Comparison of ENCODE assay signal across 9 mouse cellular contexts in genomic region chr6:146405380-146405779, GRCm38 (mm10).
DNase-seq lines count a peak whose midpoint lies in the region; ATAC-seq lines count a peak whose summit lies in the region.
"Had no signal": no experiment of that assay in that cellular context is flagged by ENCODE, and none has a peak within 500 bp of the region (broad histone marks: within the 10 kb centered on the region; RNA-seq: fewer than 3 reads in every experiment).

No protein-coding gene starts in this region.

- no peak for ATAC-seq in heart, embryonic 12.5 days (ENCODE audit: insufficient number of reproducible peaks, low FRiP score)
- no peak for ATAC-seq in limb, embryonic 12.5 days (ENCODE audit: insufficient number of reproducible peaks, insufficient read depth, low FRiP score, low TSS enrichment, low read depth)
- ATAC-seq in erythroid progenitor cell, adult 5-6 weeks (replicated peaks; ENCODE audit: low FRiP score, poor library complexity, severe bottlenecking), result no peak

- H3K4me1 ChIP-seq in heart, embryonic 12.5 days (replicated peaks), result peaks cover 20% of the 10 kb centered on the region; the same call in 1 of the 2 replicates
- H3K4me1 ChIP-seq in limb, embryonic 12.5 days (replicated peaks), result peaks cover 31% of the 10 kb centered on the region

- H3K27ac ChIP-seq in heart, embryonic 12.5 days (ENCODE audit: poor library complexity, severe bottlenecking), result no peak overlapping the region
- H3K27ac ChIP-seq in limb, embryonic 12.5 days, result peak overlapping the region; percentile 77

- H3K9ac ChIP-seq in heart, embryonic 12.5 days, result no peak overlapping the region
- no peak overlapping the region for H3K9ac ChIP-seq in limb, embryonic 12.5 days (replicated peaks)

- no peaks in the 10 kb centered on the region; the same call in 1 of the 2 replicates for H3K9me3 ChIP-seq in heart, embryonic 12.5 days (replicated peaks)
- peaks cover 4% of the 10 kb centered on the region; the same call in 1 of the 2 replicates for H3K9me3 ChIP-seq in limb, embryonic 12.5 days

- DNase-seq in heart, postnatal 14 days, result peak; percentile 35 to 59
- peak; percentile 32 for DNase-seq in urinary bladder, postnatal 25 days (ENCODE audit: low spot score)
- DNase-seq in urinary bladder, postnatal 4 days (ENCODE audit: low spot score in 2 of 2), result no peak
- peak; percentile 45 for DNase-seq in c-Kit-positive CD71-positive TER-119-negative erythroid progenitor cells, embryonic 14.5 days (ENCODE audit: low read depth)
- peak; percentile 82 for DNase-seq in retina, embryonic 14.5 days (ENCODE audit: low spot score)

- no peak overlapping the region for H3K4me2 ChIP-seq in heart, embryonic 12.5 days
- H3K4me2 ChIP-seq in limb, embryonic 12.5 days, result no peak overlapping the region

- 50% methylated on average over 6 of the region's 6 CpGs for WGBS in heart, embryonic 12.5 days
- 55% methylated on average over 6 of the region's 6 CpGs for WGBS in limb, embryonic 12.5 days

- H3K27me3 ChIP-seq in heart, embryonic 12.5 days (replicated peaks), result no peaks in the 10 kb centered on the region
- H3K27me3 ChIP-seq in limb, embryonic 12.5 days, result no peaks in the 10 kb centered on the region

- peaks cover 10% of the 10 kb centered on the region; the same call in 1 of the 2 replicates for H3K36me3 ChIP-seq in heart, embryonic 12.5 days
- H3K36me3 ChIP-seq in limb, embryonic 12.5 days, result no peaks in the 10 kb centered on the region

- no peak overlapping the region for H3K4me3 ChIP-seq in heart, embryonic 12.5 days
- no peak overlapping the region for H3K4me3 ChIP-seq in limb, embryonic 12.5 days (replicated peaks)
- H3K4me3 ChIP-seq: erythroblast, embryonic 14.5 days had no signal

- intact Hi-C loops in heart, postnatal 14 days (cut with DNase I), result loop anchor here (10.0 kb wide), 1 partner anchor 359 kb away; no protein-coding TSS in a partner anchor

Comparison
In these comparisons a context has a peak if more than half of its experiments do, and no peak if none do; other contexts are left out.
1. DNase-seq: peak in heart, postnatal 14 days (2 of 2), urinary bladder, postnatal 25 days (single experiment), c-Kit-positive CD71-positive TER-119-negative erythroid progenitor cells, embryonic 14.5 days (single experiment) and retina, embryonic 14.5 days (single experiment); none in urinary bladder, postnatal 4 days (0 of 2).